Mouse (Mus musculus): ENCODE data around the gene H2-DMb2. TPM values are rescaled to one million over a fixed set of nuclear protein-coding genes. Genes with fewer than 3 reads are reported as not detected.

H2-DMb2 gene
- total and polyA plus RNA-seq, 3 experiments = 0.77 to 1.5 TPM; not detected in 1

DNA sequence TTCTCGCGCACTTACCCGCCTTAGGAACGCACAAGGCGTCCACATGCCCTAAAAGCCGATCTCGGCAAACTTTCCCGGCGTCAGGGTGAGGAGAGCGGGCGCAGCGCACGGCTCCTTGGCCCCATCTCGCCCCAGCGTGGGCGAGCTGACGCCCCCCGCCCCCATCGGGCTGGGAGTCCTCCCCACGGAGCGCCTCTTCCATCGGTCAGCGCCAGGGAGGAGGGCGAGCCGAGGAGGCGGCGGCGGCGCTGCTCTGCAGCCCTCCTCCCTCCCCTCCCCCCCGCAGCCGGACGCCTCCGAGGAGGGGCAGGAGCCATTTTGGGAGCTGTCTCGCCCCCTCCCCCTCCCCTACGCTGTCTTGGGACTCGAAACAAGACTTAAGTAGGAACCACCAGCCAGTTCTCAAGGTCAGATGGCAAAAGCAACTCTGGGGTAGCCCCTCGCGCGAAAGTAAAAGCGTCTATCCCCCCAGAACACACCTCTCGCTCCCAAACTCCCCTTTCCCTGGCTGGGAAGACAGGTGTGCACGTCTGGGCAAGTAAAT is 22.9 kb upstream of the H2-DMb2 start:
- Histone ChIP-seq H3K27ac (ENCODE audit: control insufficient read depth, low read depth, low read length) (peak overlapping the region; percentile 99), H3K27me3 (ENCODE audit: control insufficient read depth in 1 of 2, insufficient read depth in 2 of 2, low read length in 2 of 2) (no peaks in the 10 kb centered on the region), H3K36me3 (ENCODE audit: control insufficient read depth in 1 of 2, insufficient read depth in 2 of 2, low read length in 2 of 2) (peaks cover 19% of the 10 kb centered on the region in 2 experiments), H3K4me1 (ENCODE audit: control insufficient read depth in 1 of 2, insufficient read depth in 2 of 2, low read length in 2 of 2) (peaks cover 0 to 11% of the 10 kb centered on the region in 2 experiments; a peak in 2 of 4 replicates), H3K9me3 (replicated peaks; ENCODE audit: insufficient read depth, low read length) (no peaks in the 10 kb centered on the region), H3K79me2 (ENCODE audit: control insufficient read depth, insufficient read depth, low read length, poor library complexity) (peaks cover 81% of the 10 kb centered on the region), H3K9ac (ENCODE audit: control insufficient read depth, low read depth, low read length, poor library complexity, severe bottlenecking) (peak overlapping the region; percentile 98), H3K4me3 (ENCODE audit: control insufficient read depth in 1 of 2, insufficient read depth in 1 of 2, low read depth in 2 of 2, low read length in 2 of 2) (peak overlapping the region; percentile 81 to 98)
- 0 out of 2 replicates have a peak, but pooled peaks have one; percentile 36 for TF ChIP-seq SIN3A (IDR thresholded peaks at IDR 0.05; ENCODE audit: low read length)
- TF ChIP-seq HCFC1 (IDR thresholded peaks at IDR 0.05; ENCODE audit: low read depth, low read length) = peak; percentile 19; the same call in 1 of the 2 replicates
- TF ChIP-seq NRF1 (IDR thresholded peaks at IDR 0.05; ENCODE audit: insufficient read depth, low read depth, low read length, poor library complexity, severe bottlenecking) = no peak
- no peak for TF ChIP-seq MYC (IDR thresholded peaks at IDR 0.05; ENCODE audit: low read depth, low read length)
- peak; percentile 89; the same call in 1 of the 2 replicates for TF ChIP-seq MAZ (IDR thresholded peaks at IDR 0.05; ENCODE audit: low read depth, low read length)
- peak; percentile 26; the same call in 1 of the 2 replicates for TF ChIP-seq TCF12 (IDR thresholded peaks at IDR 0.05; ENCODE audit: low read depth, low read length)
- no peak for TF ChIP-seq USF2 (IDR thresholded peaks at IDR 0.05; ENCODE audit: borderline replicate concordance in 1 of 2, insufficient read depth in 1 of 2, low read depth in 1 of 2, low read length in 2 of 2)
- no peak for TF ChIP-seq ZC3H11A (IDR thresholded peaks at IDR 0.05; ENCODE audit: low read depth, low read length)
- no peak for TF ChIP-seq CHD1 (IDR thresholded peaks at IDR 0.05; ENCODE audit: low read depth, low read length)
- no peak for TF ChIP-seq MEF2A (IDR thresholded peaks at IDR 0.05; ENCODE audit: extremely low read depth, insufficient replicate concordance, low read depth, low read length, poor library complexity, severe bottlenecking)
- TF ChIP-seq RAD21 (IDR thresholded peaks at IDR 0.05; ENCODE audit: low read depth, low read length) = no peak
- no peak for TF ChIP-seq ZKSCAN1 (IDR thresholded peaks at IDR 0.05; ENCODE audit: low read depth, low read length)
- 0 out of 2 replicates have a peak, but pooled peaks have one; percentile 32 for TF ChIP-seq UBTF (IDR thresholded peaks at IDR 0.05; ENCODE audit: borderline replicate concordance, insufficient read depth, low read depth, low read length)
- no peak for TF ChIP-seq ETS1 (IDR thresholded peaks at IDR 0.05; ENCODE audit: low read depth, low read length)
- TF ChIP-seq ZNF384 (IDR thresholded peaks at IDR 0.05; ENCODE audit: low read depth, low read length) = no peak
- TF ChIP-seq ZMIZ1 (IDR thresholded peaks at IDR 0.05; ENCODE audit: low read depth, low read length) = no peak
- peak; percentile 58 for TF ChIP-seq NELFE (IDR thresholded peaks at IDR 0.05; ENCODE audit: low read depth, low read length)
- TF ChIP-seq CHD2 (IDR thresholded peaks at IDR 0.05; ENCODE audit: low read length) = peak; percentile 39
- peak; percentile 14 to 72; a peak in 3 of 4 replicates for TF ChIP-seq POLR2A (IDR thresholded peaks at IDR 0.05; ENCODE audit: control insufficient read depth in 1 of 2, insufficient read depth in 1 of 2, low read depth in 1 of 2, low read length in 2 of 2, poor library complexity in 1 of 2)
- TF ChIP-seq MXI1 (IDR thresholded peaks at IDR 0.05; ENCODE audit: low read depth, low read length) = peak; percentile 5; the same call in 1 of the 2 replicates
- peak; percentile 82 for DNase-seq (ENCODE audit: low read depth, low spot score)
